Mouse (Mus musculus) heart, adult 8-10 months (tissue): ENCODE results near the gene Thoc2. TPM values are rescaled to one million over a fixed set of nuclear protein-coding genes. Genes with fewer than 3 reads are reported as not detected.
"Not testable (repeated sequence)": the region's sequence is repeated elsewhere in the genome, so short reads cannot be mapped to it uniquely, and the experiment has no call there.

ENCODE experiments used
- DNase-seq: peaks from one replicate; pipeline ENCODE4 v3.0.0; 2022; ENCODE audit warnings: low spot score
- microRNA-seq: library from miRNA; unstranded; fragments of <30 nt; microRNA quantifications from one replicate; pipeline ENCODE4 v1.2.0, GENCODE M21; 2022
- total RNA-seq, 4 experiments: library from RNA; stranded (reverse); gene quantifications; 2 replicates each; pipeline ENCODE4 v1.2.4; 2022

The Thoc2 gene
- 10 to 100 TPM; 19.5 to 31.6 (median 29.7) TPM for total RNA-seq

- no peak for DNase-seq
Observed at GRCm38 (mm10) chrX:41920574-41920973, at the start of gene Thoc2. Gene Thoc2, minus strand, starts transcription at chrX:41920674.

GRCm38 (mm10) chrX:41970096-41970495 lies 49.6 kb upstream of the Thoc2 start:
- DNase-seq, result no peak

- no peak for DNase-seq
Observed at GRCm38 (mm10) chrX:41969341-41969740, 48.9 kb upstream of the Thoc2 start.

GRCm38 (mm10) chrX:41957161-41957560 lies 36.7 kb upstream of the Thoc2 start:
- DNase-seq, result no peak

GRCm38 (mm10) chrX:41941840-41942239 lies 21.4 kb upstream of the Thoc2 start:
- DNase-seq, result no peak

GRCm38 (mm10) chrX:41931821-41932220 lies 11.3 kb upstream of the Thoc2 start:
- not testable (repeated sequence) for DNase-seq

- no peak for DNase-seq
Observed at GRCm38 (mm10) chrX:41924708-41925107, 4.2 kb upstream of the Thoc2 start.

DNA sequence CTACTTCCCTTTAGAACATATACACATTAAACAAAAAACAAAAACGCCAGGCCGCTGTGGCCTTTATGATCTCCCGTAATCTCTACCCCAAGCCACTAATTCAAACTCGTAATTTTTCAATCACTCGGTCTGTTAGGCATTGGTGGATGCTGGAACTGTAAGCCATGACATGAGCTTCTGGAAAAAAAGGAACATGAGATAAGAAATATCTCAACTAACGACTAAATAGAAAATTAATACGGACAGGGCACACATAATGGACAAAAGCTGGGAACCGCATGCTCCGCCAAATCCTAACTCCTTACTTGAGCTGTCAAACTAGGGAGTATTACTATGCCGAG lies 8.4 kb downstream of the Thoc2 start:
- DNase-seq, result no peak

- DNase-seq, result peak; percentile 86
Observed at GRCm38 (mm10) chrX:41911390-41912060, 8.9 kb downstream of the Thoc2 start.

- DNase-seq, result no peak
Observed at GRCm38 (mm10) chrX:41910981-41911380, 9.5 kb downstream of the Thoc2 start.

DNA sequence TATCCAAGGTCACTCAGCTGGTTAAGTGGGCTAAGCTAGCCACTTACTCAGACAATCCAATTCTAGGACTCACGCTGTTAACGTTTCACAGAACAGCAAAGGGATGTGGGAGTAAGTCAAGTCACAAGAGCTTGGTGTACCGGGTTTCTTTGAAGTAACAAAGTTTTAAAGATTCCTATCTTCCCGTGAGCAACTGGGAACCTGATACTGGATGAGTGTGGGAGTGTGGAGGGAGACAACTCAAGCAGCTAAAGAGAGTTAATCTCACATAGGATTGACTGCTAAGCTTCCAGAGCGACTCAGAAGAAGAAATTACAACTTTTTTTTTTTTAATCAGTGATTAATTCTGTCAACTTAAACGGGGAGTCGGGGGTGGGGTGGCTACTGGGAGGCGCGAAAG lies 10.0 kb downstream of the Thoc2 start:
- no peak for DNase-seq

- no peak for DNase-seq
Observed at GRCm38 (mm10) chrX:41884759-41885505, 35.5 kb downstream of the Thoc2 start.

DNA sequence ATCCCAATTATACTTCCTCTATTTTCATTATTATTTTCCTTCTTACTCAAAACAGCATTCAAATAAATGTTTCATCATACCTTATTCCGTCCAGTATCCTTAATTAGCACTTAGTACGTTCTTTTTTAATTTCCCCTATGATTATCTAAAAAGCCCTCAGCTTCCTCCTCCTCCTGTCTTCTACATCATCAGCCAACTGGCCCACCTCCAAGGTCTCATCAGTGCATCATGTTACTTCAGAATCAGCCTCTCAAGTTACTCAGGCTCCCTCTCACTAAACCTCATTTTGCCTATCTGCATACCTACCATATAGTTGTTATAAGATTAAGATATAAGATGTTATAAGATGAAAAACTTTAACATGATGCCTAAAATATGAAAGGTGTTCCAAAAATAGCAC lies 43.9 kb downstream of the Thoc2 start:
- no peak for DNase-seq

- no peak for DNase-seq
Observed at GRCm38 (mm10) chrX:41837823-41838222, 82.7 kb downstream of the Thoc2 start.

DNA sequence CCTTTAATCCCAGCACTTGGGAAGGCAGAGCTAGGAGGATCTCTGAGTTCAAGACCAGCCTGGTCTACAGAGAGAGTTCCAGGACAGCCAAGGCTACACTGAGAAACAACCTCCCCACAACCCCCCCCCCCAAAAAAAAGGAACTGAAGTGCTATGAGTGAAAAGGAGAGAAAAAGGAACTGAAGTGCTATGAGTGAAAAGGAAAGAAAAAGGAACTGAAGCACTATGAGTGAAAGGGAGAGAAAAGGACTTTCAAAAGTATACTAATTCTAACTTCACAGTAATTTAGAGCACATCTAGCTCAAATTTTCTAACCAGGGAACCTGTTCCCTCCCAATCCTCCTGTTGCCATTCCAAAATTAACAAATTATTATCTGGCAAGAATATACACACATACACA lies 114.9 kb downstream of the Thoc2 start:
- DNase-seq, result no peak

DNA sequence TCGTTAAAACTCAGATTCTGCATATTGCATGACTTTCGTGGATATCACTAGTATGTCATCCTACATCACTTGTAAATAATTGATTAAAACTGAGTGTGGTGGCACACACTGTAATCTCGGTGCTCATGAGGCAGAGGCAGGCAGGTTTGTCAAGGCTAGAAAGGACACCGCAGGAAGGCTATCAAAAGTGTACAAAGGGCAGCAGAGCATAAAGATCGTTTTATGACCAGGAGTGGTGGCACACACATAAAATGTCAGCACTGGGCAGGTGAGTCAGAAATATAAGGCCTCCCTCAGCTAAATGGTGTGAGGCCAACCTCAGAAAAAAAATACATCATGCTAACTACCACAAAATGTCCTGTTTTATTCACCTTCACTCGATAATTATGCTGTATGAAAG lies 127.2 kb downstream of the Thoc2 start:
- no peak for DNase-seq

Small RNA genes within 50 kb of the gene (microRNA-seq; reads per million reads assigned to microRNA genes)
- not detected for gene Gm44490

Other genes starting within 250 kb of the Thoc2 start
- gene Xiap, start 139.0 kb upstream of the Thoc2 start, total RNA-seq, result 10 to 100 TPM; 25.8 to 27.2 (median 25.9) TPM
- gene Stag2, start 228.6 kb upstream of the Thoc2 start, total RNA-seq, result 10 to 100 TPM; 32.6 to 43.5 (median 37.6) TPM